Mouse (Mus musculus) bone marrow macrophage, adult 2 months (primary cell): ENCODE measurements around the gene Trim8.

ENCODE experiments used
- CTCF ChIP-seq: IDR thresholded peaks from 2 replicates; pipeline ENCODE4 v1.5.1; 2012; ENCODE audit warnings: low read depth, mild to moderate bottlenecking, low read length, moderate library complexity
- POLR2A ChIP-seq: IDR thresholded peaks from 2 replicates; pipeline ENCODE4 v1.6.1; 2012; ENCODE audit warnings: mild to moderate bottlenecking, low read depth, low read length, borderline replicate concordance

GRCm38 (mm10) chr19:46510401-46510800 is 8.9 kb downstream of the Trim8 start:
- no peak for TF ChIP-seq CTCF
- no peak for TF ChIP-seq POLR2A
